Mouse (Mus musculus) myocyte (in vitro differentiated cells): ENCODE measurements around the gene Ralgps1.

Source experiments
- CEBPB ChIP-seq: IDR thresholded peaks from 2 replicates; pipeline ENCODE4 v1.6.1; 2011; ENCODE audit warnings: mild to moderate bottlenecking, moderate library complexity; ENCODE audit not compliant: poor library complexity, insufficient read depth, severe bottlenecking
- MAX ChIP-seq: IDR thresholded peaks from one replicate; pipeline ENCODE4 v1.6.1; 2011; ENCODE audit warnings: low read depth, mild to moderate bottlenecking, control low read depth
- MYOG ChIP-seq, 3 experiments: IDR thresholded peaks; one replicate each; pipeline ENCODE4 v1.6.1; 2011; ENCODE audit warnings: control low read depth in 2 of 3, low read depth in 2 of 3, mild to moderate bottlenecking in 2 of 3; ENCODE audit not compliant: insufficient read length in 2 of 3, control insufficient read depth in 1 of 3, insufficient read depth in 1 of 3
- POLR2A ChIP-seq: IDR thresholded peaks from one replicate; pipeline ENCODE4 v1.6.1; 2011; ENCODE audit warnings: low read depth, mild to moderate bottlenecking, control low read depth, moderate library complexity; ENCODE audit not compliant: insufficient read length
- POLR2AphosphoS2 ChIP-seq: IDR thresholded peaks from one replicate; pipeline ENCODE4 v1.6.1; 2011; ENCODE audit warnings: low read depth, control low read depth; ENCODE audit not compliant: insufficient read length
- TCF12 ChIP-seq: IDR thresholded peaks from one replicate; pipeline ENCODE4 v1.6.1; 2011; ENCODE audit warnings: mild to moderate bottlenecking, control low read depth; ENCODE audit not compliant: poor library complexity, insufficient read depth, severe bottlenecking
- USF1 ChIP-seq: IDR thresholded peaks from one replicate; pipeline ENCODE4 v1.6.1; 2011; ENCODE audit warnings: low read depth, mild to moderate bottlenecking, control low read depth, moderate library complexity

DNA sequence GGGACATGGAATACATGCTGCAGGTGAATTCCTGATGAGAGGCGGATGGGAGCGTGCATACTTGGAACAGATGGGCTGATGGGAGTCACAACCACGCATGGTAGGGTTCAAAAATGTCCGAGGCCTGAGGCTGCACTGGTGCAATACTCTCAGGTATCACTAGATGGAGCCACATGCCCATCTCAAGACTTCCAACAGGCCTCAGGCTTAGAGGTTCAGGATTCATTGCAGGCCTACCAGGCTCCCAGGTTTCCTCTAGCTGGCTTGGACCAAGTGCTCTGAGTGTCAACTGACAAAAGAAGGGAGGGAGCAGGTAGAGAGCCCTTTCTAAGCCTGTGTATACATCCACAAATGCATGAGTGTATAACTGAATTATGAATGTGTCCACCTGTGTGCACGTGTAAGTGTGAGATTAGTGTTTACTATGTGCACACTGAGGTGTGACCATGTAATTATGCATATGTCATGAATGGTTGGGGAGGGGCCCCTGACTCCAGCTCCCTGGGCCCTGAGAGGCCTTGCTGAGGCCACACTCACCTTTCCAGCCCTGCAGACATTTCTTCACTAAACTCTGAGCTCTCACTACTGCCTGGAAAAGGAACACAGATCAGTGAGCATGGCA lies 216.4 kb downstream of the Ralgps1 start:
- TF ChIP-seq POLR2A: no peak
- TF ChIP-seq MYOG (IDR thresholded peaks at IDR 0.05; ENCODE audit: control insufficient read depth in 1 of 3, insufficient read depth in 1 of 3, insufficient read length in 2 of 3, low read depth in 2 of 3): no peak
- no peak for TF ChIP-seq USF1
- no peak for TF ChIP-seq CEBPB
- TF ChIP-seq POLR2AphosphoS2: no peak
- TF ChIP-seq MAX: no peak
- no peak for TF ChIP-seq TCF12
